Mouse (Mus musculus) yolk sac, embryonic 10.5 days (tissue): Measurements from ENCODE around the gene Nova2.

ENCODE experiments used
- DNase-seq: peaks from one replicate; pipeline ENCODE4 v3.0.0-alpha.2; 2017; ENCODE audit warnings: low spot score

Nova2 gene

GRCm38 (mm10) chr7:18925162-18925938 lies at the start of gene Nova2:
Gene Nova2, plus strand, starts transcription at chr7:18925888.
- peak; percentile 80 for DNase-seq

- no peak for DNase-seq
Measured at GRCm38 (mm10) chr7:18878691-18879090, 47.0 kb upstream of the Nova2 start.

DNA sequence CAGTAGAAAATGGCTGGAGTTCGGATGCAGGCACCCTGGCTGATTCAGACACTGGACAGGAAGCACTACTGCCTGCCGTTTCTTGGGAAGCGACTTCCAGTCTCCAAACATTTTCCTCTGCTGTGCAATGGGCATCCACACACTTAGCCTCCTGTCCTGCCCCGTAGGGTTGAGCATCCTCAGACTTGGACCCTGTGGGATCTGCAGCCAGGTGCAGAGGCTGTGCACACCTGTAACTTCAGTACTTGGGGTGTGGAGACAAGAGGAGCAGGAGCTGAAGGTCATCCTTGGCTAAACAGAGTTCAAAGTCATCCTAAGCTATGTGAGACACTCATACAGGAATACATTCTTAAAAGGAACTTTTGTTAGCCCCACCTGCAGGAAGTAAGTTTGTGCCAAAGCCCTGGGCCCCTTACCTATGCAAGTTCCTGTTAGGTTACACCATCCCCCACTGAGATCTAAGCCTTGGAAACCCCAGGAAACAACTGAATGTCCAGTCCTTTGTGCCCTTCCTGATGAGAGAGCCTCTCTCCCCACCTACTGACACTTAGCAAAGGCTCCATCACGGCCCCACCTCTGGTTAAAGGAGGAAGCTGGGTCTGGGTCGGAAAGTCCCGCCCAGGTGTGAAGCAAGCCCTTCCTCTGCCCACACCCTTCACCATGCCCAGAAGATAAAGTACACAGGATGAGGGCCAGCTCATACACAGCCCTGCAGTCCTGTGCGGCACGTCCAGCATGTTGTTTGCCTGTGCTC lies 41.5 kb upstream of the Nova2 start:
- no peak for DNase-seq

- DNase-seq, result no peak
Measured at GRCm38 (mm10) chr7:18884745-18885422, 40.8 kb upstream of the Nova2 start.

DNA sequence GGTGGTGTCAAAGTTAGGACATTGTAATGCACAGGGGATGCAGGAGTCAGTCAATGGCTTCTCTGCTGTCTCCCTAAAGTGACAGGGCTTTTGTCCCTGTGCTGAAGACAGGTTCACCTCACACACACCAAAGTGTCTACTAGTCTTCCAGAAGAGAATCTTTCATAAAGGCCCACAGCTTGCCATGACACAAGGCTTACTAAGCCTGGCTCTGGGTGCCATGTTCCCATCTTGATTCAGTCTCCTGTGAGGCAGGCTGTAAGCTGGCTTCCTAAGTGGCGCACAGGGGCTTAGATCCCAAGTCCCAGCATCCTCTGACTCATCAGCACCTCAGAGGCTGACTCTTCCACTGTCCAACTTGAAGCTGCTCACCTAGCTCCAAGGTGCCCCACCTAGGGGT lies 38.7 kb upstream of the Nova2 start:
- no peak for DNase-seq

DNA sequence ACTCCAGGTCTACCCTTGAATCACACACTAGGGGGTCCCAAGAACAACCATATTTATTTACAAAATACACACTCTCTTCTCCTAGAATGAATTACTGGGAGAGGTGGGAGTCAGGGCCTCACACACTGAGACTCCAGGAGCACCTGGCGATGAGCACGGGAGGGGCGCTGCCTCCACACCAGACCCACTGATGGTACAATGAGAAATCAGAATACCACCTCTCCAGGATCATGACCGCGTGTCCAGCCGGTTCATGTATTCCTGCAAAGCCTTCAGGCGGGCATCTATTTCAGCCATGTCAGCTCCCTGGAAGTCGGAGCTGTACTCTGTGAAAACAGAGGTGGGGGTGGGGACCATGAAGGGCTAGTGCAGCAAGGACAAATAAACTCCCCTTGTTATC lies 34.8 kb upstream of the Nova2 start:
- DNase-seq, result no peak

DNA sequence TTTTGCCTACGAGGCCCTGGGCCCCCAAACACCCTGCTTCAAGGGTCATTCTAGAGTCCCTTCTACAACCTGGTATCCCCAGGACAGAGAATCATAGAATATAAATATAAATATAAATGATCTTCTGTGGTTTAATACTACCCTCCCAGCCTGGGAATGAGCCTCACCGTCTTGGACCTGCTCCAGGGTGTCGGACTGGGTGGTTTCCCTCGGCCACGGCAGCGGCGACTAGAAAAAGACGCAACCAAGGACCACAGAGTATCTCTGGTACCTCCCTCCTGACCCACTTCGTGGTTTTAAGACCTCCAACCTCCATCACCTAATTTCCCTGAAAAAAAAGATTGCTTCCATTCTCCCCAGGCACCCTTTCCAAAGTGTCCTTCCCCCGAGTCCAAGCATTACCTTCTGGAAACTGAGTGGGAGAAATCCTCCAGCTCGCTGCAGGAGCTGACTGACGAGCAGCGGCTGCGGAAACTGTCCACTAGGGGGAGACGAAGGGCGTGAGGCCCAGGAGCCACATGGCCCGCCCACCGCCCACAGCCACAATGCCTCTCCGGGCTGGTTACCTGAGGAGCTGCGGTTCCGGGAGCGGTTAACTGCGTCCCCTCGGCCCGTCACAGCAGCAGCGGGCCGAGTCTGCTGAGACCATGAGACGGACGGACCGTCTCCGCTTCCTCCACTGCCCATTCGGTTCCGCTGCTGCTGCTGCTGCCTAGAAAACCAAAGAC lies 33.7 kb upstream of the Nova2 start:
- peak; percentile 79 for DNase-seq

DNA sequence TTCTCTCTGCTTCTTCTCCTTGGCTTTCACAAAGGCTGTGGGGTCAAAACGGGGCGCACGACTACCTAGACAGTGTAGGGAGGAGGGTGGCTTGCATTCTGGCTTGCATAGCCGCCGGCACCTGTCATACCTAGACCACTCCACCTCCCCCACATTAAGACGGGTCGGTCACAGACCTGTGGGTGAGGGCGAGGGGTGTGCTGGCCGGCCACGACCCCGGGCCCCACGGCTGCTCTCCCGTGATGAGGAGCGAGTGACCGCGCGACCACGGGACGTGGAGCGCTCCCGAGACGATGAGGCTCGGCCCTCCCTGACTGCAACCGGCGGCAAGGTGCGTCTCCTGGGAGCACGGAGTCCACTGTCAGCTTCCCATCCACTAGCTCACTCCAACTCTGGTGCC lies 32.7 kb upstream of the Nova2 start:
- DNase-seq, result no peak

DNA sequence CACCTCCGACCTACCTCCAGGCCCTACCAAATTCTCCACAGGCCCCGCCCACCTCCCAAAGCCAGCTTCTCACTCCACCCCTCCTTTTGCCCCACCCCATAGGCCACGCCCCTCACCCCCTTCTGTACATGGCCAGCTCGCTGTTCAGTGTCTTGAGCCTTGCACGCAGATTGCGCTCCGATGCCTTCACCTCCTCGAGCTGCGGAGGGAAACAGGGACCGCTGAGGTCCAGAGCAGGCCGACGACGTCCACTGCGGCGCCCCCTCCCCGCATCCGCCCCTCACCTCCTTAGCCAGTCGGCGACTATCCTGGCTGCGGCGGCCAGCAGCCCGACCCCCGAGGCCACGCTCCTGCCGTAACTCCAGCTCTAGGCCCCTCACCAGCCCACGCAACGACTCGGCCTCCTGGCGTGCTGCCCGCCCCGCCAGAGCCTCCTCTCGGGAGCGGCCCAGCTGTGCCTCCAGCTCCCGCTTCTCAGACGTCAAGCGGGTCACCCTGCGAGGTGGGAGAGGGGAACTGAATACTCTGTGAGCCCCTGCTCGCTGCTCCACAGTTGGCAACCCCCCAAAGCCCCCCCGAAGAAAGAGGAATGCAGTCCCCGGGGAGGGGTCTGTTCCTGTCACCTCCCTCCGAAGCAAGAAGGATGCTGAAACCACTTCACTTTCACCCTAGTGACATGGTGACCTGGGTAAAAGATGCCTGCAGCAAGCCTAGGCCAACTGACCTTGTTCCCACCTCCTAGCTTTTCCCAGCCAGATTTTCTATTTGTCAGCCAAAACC lies 31.8 kb upstream of the Nova2 start:
- DNase-seq, result peak; percentile 48

- no peak for DNase-seq
Measured at GRCm38 (mm10) chr7:18896536-18896935, 29.2 kb upstream of the Nova2 start.

DNA sequence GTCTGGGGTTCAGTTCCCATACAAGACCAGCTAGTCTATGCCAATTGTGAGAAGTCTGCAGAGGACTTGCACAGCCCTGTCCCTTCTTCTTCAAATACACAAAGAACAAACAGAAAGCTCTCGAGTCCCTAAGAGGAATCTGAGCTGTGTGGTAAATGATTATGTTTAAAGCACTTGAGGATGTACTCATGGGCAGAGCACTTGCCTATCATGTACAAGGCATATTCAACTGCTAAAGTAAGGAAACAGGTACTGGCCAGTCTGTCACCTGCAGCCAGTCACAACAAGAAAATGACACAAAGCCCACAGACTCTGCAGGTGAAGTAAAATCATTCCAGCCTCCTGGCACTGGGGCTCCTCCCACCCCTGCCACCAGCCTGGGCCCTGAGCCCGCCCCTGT lies 25.2 kb upstream of the Nova2 start:
- DNase-seq, result no peak

- no peak for DNase-seq
Measured at GRCm38 (mm10) chr7:18902486-18902885, 23.2 kb upstream of the Nova2 start.

GRCm38 (mm10) chr7:18904971-18905370 lies 20.7 kb upstream of the Nova2 start:
- no peak for DNase-seq

GRCm38 (mm10) chr7:18909797-18910196 lies 15.9 kb upstream of the Nova2 start:
- no peak for DNase-seq

DNA sequence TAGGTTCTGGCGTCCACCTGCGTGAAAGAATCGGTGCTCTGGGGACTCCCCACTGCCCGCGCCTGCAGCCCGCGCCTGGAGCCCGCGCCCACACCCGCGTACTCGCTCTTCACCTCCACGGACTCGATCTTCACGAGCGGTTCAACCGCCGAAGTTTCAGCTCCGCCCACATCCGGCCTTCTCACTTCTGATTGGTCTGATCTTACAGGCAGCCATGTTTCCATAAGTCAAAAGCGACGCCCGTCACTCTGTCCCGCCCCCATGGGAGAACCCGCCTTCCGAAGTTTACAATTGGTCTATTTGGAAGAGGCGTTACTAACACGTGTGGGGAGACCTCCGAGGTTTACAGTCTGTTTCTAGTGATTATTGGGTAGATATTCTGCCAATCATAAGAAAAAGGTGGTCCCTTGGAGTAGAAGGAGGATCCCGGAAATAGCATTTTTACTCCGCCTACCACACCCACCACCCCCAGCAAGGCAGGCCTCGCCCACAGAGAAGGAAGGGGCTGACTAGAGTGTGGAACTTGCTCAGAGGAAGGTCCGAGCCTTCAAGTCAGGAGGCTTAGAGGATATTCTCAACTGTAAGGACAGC lies 15.4 kb upstream of the Nova2 start, which contains the start of gene Ccdc61:
Ccdc61 (minus strand) TSS at position 175 of the 591 bp plus-strand sequence.
- DNase-seq, result peak; percentile 98

DNA sequence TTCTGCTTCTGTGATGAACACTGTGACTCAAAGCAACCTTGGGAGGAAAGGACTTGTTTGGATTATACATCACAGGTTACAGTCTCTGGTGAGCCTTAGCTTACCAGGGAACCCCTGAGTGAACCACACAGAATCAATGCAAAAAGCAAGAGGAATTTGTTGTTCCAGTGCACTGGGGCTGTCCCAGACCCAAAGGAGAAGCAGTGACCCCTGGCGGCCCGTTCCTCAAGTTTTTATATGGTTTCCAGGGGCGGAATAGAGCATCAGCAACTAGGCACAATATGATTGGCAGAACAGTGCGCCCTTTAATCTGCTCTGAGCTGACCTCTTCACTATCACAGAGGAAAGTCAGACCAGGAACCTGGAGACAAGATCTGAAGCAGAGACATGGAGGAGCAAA lies 9.4 kb upstream of the Nova2 start:
- no peak for DNase-seq

GRCm38 (mm10) chr7:18917931-18918330 lies 7.8 kb upstream of the Nova2 start:
- no peak for DNase-seq

GRCm38 (mm10) chr7:18921069-18921468 lies 4.6 kb upstream of the Nova2 start:
- DNase-seq, result peak; percentile 59

- no peak for DNase-seq
Measured at GRCm38 (mm10) chr7:18922807-18923206, 2.9 kb upstream of the Nova2 start.

DNA sequence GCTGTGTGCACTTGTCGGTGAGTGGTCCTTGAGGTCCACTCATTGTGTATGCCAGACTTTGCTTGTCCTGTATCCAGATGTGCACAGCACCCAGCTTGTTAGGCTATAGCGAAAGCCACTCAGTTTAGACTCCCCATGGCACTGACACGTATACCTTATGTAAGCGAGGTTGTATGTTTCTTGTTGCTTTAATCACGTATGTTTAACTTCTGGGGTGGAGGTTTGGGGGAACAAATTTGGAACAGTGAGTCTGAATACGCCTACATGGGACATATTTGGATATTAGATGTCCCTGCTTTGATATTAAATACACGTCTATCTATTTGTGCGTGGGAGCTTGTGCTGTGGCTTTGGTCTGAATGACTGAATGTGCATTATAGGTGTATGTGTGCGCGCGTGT lies 2.4 kb upstream of the Nova2 start:
- no peak for DNase-seq

GRCm38 (mm10) chr7:18923711-18924191 lies 1.9 kb upstream of the Nova2 start:
- no peak for DNase-seq
